ENCODE assay signal across 16 mouse cellular contexts in genomic region chr13:54171346-54171745, GRCm38 (mm10). TPM values are rescaled to one million over a fixed set of nuclear protein-coding genes. Genes with fewer than 3 reads are reported as not detected.
"Had no signal": no experiment of that assay in that cellular context is flagged by ENCODE, and none has a peak within 500 bp of the region (broad histone marks: within the 10 kb centered on the region; RNA-seq: fewer than 3 reads in every experiment).

No protein-coding gene starts in this region.

- H3K27ac ChIP-seq: liver, embryonic 14.5 days; midbrain, embryonic 12.5 days; neural tube, embryonic 13.5 days; neural tube, embryonic 15.5 days; stomach, embryonic 15.5 days; stomach, postnatal 0 days had no signal

- H3K4me1 ChIP-seq: midbrain, embryonic 12.5 days; neural tube, embryonic 13.5 days; neural tube, embryonic 15.5 days; stomach, embryonic 15.5 days had no signal

- DNase-seq: lung, adult 18-20 months; lung, embryonic 14.5 days; lung, postnatal 10 days; midbrain, embryonic 14.5 days; right cerebral cortex, postnatal 14 days; thymus, adult 2 months; thymus, postnatal 25 days; thymus, postnatal 4 days had no signal

- H3K4me3 ChIP-seq: midbrain, embryonic 12.5 days; myocyte; neural tube, embryonic 13.5 days; neural tube, embryonic 15.5 days; stomach, embryonic 15.5 days had no signal

- H3K9me3 ChIP-seq: midbrain, embryonic 12.5 days; neural tube, embryonic 15.5 days; stomach, embryonic 15.5 days had no signal

- H3K36me3 ChIP-seq: midbrain, embryonic 12.5 days; neural tube, embryonic 13.5 days; neural tube, embryonic 15.5 days; stomach, embryonic 15.5 days had no signal

- H3K9ac ChIP-seq: liver, embryonic 14.5 days; lung, embryonic 14.5 days; midbrain, embryonic 12.5 days; neural tube, embryonic 13.5 days; neural tube, embryonic 15.5 days; stomach, embryonic 15.5 days had no signal

- H3K4me2 ChIP-seq: lung, embryonic 14.5 days; midbrain, embryonic 12.5 days; neural tube, embryonic 13.5 days; neural tube, embryonic 15.5 days; stomach, embryonic 15.5 days had no signal

- H3K27me3 ChIP-seq: midbrain, embryonic 12.5 days; neural tube, embryonic 13.5 days; neural tube, embryonic 15.5 days; stomach, embryonic 15.5 days had no signal

RNA-seq across cellular contexts. Expression of gene Hrh2, which starts 20.6 kb away (rescaled TPM):
- polyA plus RNA-seq: lung, embryonic 14.5 days; myocyte; neural tube, embryonic 11.5 days had no signal
